Mouse (Mus musculus) retina, adult 2 months (tissue): ENCODE data around the gene Olfr444.

ENCODE experiments used
- DNase-seq: peaks from one replicate; pipeline ENCODE4 v3.0.0-alpha.2; 2012; ENCODE audit warnings: low read depth, low spot score

Gene Olfr444

GRCm38 (mm10) chr6:42948767-42949166, at the start of gene Olfr444:
TSS of gene Olfr444 (plus strand) at chr6:42949067.
- DNase-seq = no peak

- no peak for DNase-seq
Measured at GRCm38 (mm10) chr6:42900345-42900744, 48.5 kb upstream of the Olfr444 start.

GRCm38 (mm10) chr6:42908578-42908977, 40.3 kb upstream of the Olfr444 start, which contains the start of gene Olfr447:
TSS of gene Olfr447 (plus strand) at chr6:42908878.
- DNase-seq = no peak

- no peak for DNase-seq
Measured at GRCm38 (mm10) chr6:42921077-42921476, 27.8 kb upstream of the Olfr444 start, which contains the start of gene Olfr446. TSS of gene Olfr446 (plus strand) at chr6:42921377.

GRCm38 (mm10) chr6:42980377-42980776, 31.5 kb downstream of the Olfr444 start:
- DNase-seq = no peak
